Mouse (Mus musculus) heart, adult 18-20 months (tissue): Measurements from ENCODE around the gene Cntfr. TPM values are rescaled to one million over a fixed set of nuclear protein-coding genes. Genes with fewer than 3 reads are reported as not detected.

Experiments used
- DNase-seq, 2 experiments: peaks; one replicate each; pipeline ENCODE4 v3.0.0; 2021 to 2022; ENCODE audit warnings: mixed read lengths in 1 of 2
- total RNA-seq, 2 experiments: library from RNA; stranded (reverse); gene quantifications; 2 replicates each; pipeline ENCODE4 v1.2.3; 2021

The Cntfr gene
- total RNA-seq, 2 experiments from 2014 or later = 3.3 to 4.4 TPM

DNA sequence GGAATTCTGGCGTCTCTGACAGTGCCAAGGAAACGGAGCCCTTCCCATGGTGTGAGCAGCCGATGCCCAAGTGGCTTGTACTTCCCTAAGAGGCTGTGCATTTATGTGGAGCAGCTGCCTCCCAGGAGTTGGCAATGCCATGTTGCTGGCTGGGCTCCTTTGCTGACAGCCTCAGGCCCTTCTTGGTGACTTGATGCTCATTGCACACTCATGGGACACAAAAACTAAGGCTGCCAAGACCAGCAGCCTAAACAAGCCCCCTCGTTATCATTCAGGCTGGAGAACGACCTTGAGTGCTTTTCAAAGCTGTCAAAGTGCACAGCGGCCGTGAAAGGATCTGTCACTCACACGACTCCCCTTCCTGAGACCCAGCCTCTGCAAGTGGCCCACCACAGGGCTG lies 84.7 kb downstream of the Cntfr start:
- DNase-seq = no peak

DNA sequence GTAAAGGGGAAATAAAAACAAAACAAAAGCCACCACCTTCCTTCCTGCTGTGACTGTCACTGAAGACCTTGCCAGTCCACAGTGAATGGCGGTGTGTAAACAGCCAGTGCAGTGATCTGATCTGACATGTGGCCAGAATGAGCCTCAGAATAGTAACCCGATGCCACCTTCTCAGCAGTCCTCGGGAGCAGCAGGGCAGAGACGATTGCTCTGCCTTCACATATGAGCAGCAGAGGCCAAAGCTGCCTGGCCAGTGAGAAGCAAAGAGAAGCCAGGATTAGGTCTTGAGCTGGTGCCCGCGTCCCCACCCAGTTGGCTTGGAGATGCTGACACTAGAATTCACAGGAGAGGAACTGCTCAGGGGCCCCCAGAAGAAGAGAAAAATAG lies 86.3 kb downstream of the Cntfr start:
- DNase-seq = no peak

DNA sequence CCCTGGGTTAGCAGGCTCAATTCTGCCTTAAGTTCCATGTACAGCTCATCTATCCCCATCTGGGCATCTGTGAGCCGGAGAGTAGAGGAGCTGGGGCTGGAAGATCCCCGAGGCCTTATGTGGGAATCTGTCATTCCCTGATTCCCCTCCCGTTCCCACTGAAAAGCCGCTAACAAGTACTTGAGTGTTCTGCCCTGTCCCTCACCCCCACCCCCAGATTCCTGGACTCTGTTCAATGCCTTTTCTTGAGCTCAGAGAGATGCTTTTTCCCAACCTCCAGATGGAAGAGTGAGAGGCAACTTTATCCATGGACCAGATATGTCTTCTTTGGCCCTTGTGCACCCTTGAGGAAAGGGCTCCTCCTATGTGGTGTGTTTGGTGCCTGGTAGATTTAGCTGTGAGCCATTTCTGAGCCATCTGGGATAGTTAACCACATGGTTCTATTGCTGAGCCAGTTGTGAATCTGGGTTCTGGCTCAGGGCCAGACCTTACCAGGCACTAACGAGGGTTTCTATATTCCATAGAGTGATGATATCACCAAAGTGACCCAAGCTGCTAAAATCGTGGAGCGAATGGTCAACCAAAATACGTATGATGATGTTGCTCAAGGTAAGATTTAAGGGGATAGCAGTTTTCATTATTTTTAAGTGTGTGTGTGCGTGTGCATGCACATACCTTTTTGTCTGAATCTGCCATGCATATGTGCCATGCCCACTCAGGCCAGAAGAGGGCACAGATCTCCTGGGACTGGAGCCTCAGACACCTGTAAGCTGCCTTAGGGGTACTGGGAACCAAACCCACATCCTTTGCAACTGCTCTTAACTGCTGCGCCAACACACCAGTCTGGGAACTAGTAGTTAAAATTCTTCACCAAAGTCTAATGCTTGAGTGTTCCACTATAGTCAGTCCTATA lies 87.0 kb downstream of the Cntfr start:
- DNase-seq = no peak

Other genes with a start within 250 kb of the Cntfr start
- under 1 TPM; 0.45 to 0.46 TPM for gene Kif24, start 232.2 kb downstream of the Cntfr start, total RNA-seq
- gene Nudt2, start 231.9 kb downstream of the Cntfr start, total RNA-seq = 10 to 100 TPM; 30.6 to 35.9 TPM
- gene AI464131, start 194.0 kb downstream of the Cntfr start, total RNA-seq = 10 to 100 TPM; 12.0 to 13.2 TPM
- under 1 TPM in 1 of 2 experiments, not detected in 1; 0.87 TPM for gene 1110017D15Rik, start 179.8 kb downstream of the Cntfr start, total RNA-seq
- 10 to 100 TPM; 11.3 to 12.8 TPM for gene Fam219a, start 127.6 kb downstream of the Cntfr start, total RNA-seq
- gene Dnaic1, start 127.3 kb downstream of the Cntfr start, total RNA-seq = 1 to 10 TPM; 2.7 to 3.8 TPM
- gene Enho, start 56.8 kb downstream of the Cntfr start, total RNA-seq = 10 to 100 TPM in 1 of 2 experiments, 1 to 10 TPM in 1; 9.7 to 11.0 TPM
- gene Il11ra1, start 2.9 kb upstream of the Cntfr start, total RNA-seq = 100 to 1,000 TPM; 105 TPM
- gene Rpp25l, start 16.4 kb upstream of the Cntfr start, total RNA-seq = 10 to 100 TPM; 35.0 to 37.3 TPM
- 10 to 100 TPM; 70.4 to 79.1 TPM for gene Dctn3, start 26.1 kb upstream of the Cntfr start, total RNA-seq
- not detected for gene Arid3c, start 34.1 kb upstream of the Cntfr start, total RNA-seq
- 10 to 100 TPM; 50.8 to 55.4 TPM for gene Galt, start 58.1 kb upstream of the Cntfr start, total RNA-seq
- 10 to 100 TPM; 17.8 to 20.9 TPM for gene Sigmar1, start 59.1 kb upstream of the Cntfr start, total RNA-seq
- gene Ccl27a, start 77.2 kb upstream of the Cntfr start, total RNA-seq = 10 to 100 TPM; 16.6 to 17.9 TPM
- not detected for gene Gm21541, start 206.5 kb upstream of the Cntfr start, total RNA-seq
- under 1 TPM; 0.57 to 0.59 TPM for gene Gm20878, start 244.5 kb upstream of the Cntfr start, total RNA-seq